Mouse (Mus musculus) ES-E14 (cell line): ENCODE measurements at regions not wholly inside any gene's neighbourhood (a gene's known extent, or its start where the extent isn't known, plus 50 kb on each side); places are given as distances from the start of the nearest gene placed in this dataset.

ENCODE experiments used
- CHD2 ChIP-seq: IDR thresholded peaks from 2 replicates; pipeline ENCODE4 v1.6.1; 2014; ENCODE audit warnings: mild to moderate bottlenecking, low read depth, low read length, inconsistent platforms
- HCFC1 ChIP-seq: IDR thresholded peaks from 2 replicates; pipeline ENCODE4 v1.6.1; 2012; ENCODE audit warnings: low read length, inconsistent platforms, borderline replicate concordance; ENCODE audit not compliant: insufficient read depth
- ZNF384 ChIP-seq: IDR thresholded peaks from 2 replicates; pipeline ENCODE4 v1.6.1; 2012; ENCODE audit warnings: low read depth, low read length, inconsistent platforms

GRCm38 (mm10) chr2:179128018-179128417, 314.2 kb upstream of the Cdh4 start:
- TF ChIP-seq ZNF384: no peak
- TF ChIP-seq HCFC1: no peak
- no peak for TF ChIP-seq CHD2
